Mouse (Mus musculus) ovary, postnatal 14 days (tissue): ENCODE data around the gene Asb1.

Source experiments
- DNase-seq: peaks from one replicate; pipeline ENCODE4 v3.0.0; 2022; ENCODE audit warnings: low spot score

Gene Asb1

DNA sequence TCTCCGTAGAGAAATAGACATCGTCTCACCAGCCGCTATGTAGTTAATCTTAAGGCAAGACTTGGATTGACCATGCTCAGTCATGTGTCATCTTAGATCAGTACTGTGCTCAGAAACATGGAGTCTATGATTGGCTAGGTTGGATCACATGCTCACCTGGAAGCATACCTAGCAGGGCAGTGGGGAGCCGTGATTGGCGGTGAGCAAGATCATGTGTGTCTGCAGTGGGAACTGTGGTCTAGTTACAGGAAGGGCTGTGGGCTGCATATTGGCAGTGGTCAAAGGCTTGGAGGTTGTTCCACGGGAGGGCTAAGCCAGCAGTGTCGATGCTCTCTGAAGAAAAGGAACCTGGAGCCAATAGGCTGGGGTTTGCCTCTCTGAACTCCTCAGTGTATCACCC is 66.4 kb downstream of the Asb1 start:
- no peak for DNase-seq

- no peak for DNase-seq
Observed at GRCm38 (mm10) chr1:91607141-91607540, 66.8 kb downstream of the Asb1 start.
